Mouse (Mus musculus): ENCODE measurements at regions not wholly inside any gene's neighbourhood (a gene's known extent, or its start where the extent isn't known, plus 50 kb on each side); places are given as distances from the start of the nearest gene placed in this dataset.

- TF ChIP-seq CTCF (IDR thresholded peaks at IDR 0.05) = no peak
- intact Hi-C loops (cut with DNase I) = no loop called here
- Histone ChIP-seq H3K4me3 (no peak overlapping the region), H3K27ac (no peak overlapping the region)
- DNase-seq = no peak
Measured at GRCm38 (mm10) chr5:119326895-119327294, 343.6 kb upstream of the Tbx3 start.

- DNase-seq = peak; percentile 44
- intact Hi-C loops (cut with DNase I) = no loop called here
- Histone ChIP-seq H3K27ac (no peak overlapping the region), H3K4me3 (no peak overlapping the region)
- no peak for TF ChIP-seq CTCF (IDR thresholded peaks at IDR 0.05)
Measured at GRCm38 (mm10) chr5:119328971-119329370, 341.5 kb upstream of the Tbx3 start.

GRCm38 (mm10) chr5:119329371-119329770, 341.1 kb upstream of the Tbx3 start:
- no peak overlapping the region for H3K4me3 ChIP-seq
- peak; percentile 30 for DNase-seq
- intact Hi-C loops (cut with DNase I) = no loop called here
- TF ChIP-seq CTCF (IDR thresholded peaks at IDR 0.05) = no peak
- no peak overlapping the region for H3K27ac ChIP-seq

- no peak for DNase-seq
- Histone ChIP-seq H3K27ac (no peak overlapping the region), H3K4me3 (no peak overlapping the region)
- no peak for TF ChIP-seq CTCF (IDR thresholded peaks at IDR 0.05)
- intact Hi-C loops (cut with DNase I) = no loop called here
Measured at GRCm38 (mm10) chr5:119329860-119330259, 340.6 kb upstream of the Tbx3 start.

GRCm38 (mm10) chr5:119331461-119331860, 339.0 kb upstream of the Tbx3 start:
- DNase-seq = no peak
- intact Hi-C loops (cut with DNase I) = no loop called here
- TF ChIP-seq CTCF (IDR thresholded peaks at IDR 0.05) = no peak
- H3K4me3 ChIP-seq = no peak overlapping the region
- no peak overlapping the region for H3K27ac ChIP-seq

- TF ChIP-seq CTCF (IDR thresholded peaks at IDR 0.05) = no peak
- peak; percentile 45 for DNase-seq
- intact Hi-C loops (cut with DNase I) = no loop called here
- Histone ChIP-seq H3K4me3 (no peak overlapping the region), H3K27ac (no peak overlapping the region)
Measured at GRCm38 (mm10) chr5:119332621-119333020, 337.8 kb upstream of the Tbx3 start.

GRCm38 (mm10) chr5:119335211-119335610, 335.3 kb upstream of the Tbx3 start:
- TF ChIP-seq CTCF (IDR thresholded peaks at IDR 0.05) = no peak
- intact Hi-C loops (cut with DNase I) = no loop called here

GRCm38 (mm10) chr5:119335979-119336378, 334.5 kb upstream of the Tbx3 start:
- no peak for TF ChIP-seq CTCF (IDR thresholded peaks at IDR 0.05)
- no peak overlapping the region for H3K27ac ChIP-seq
- intact Hi-C loops (cut with DNase I) = no loop called here

More at GRCm38 (mm10) chr5:119335211-119335610, 335.3 kb upstream of the Tbx3 start:
- DNase-seq = no peak
- no peak overlapping the region for H3K27ac ChIP-seq
- H3K4me3 ChIP-seq = no peak overlapping the region

GRCm38 (mm10) chr5:119337739-119338138, 332.7 kb upstream of the Tbx3 start:
- DNase-seq = no peak
- H3K4me3 ChIP-seq = no peak overlapping the region
- intact Hi-C loops (cut with DNase I) = no loop called here
- TF ChIP-seq CTCF (IDR thresholded peaks at IDR 0.05) = no peak
- no peak overlapping the region for H3K27ac ChIP-seq

More at GRCm38 (mm10) chr5:119335979-119336378, 334.5 kb upstream of the Tbx3 start:
- no peak for DNase-seq
- no peak overlapping the region for H3K4me3 ChIP-seq

GRCm38 (mm10) chr5:119338711-119339110, 331.8 kb upstream of the Tbx3 start:
- Histone ChIP-seq H3K4me3 (no peak overlapping the region), H3K27ac (no peak overlapping the region)
- intact Hi-C loops (cut with DNase I) = no loop called here
- peak; percentile 51 for DNase-seq
- no peak for TF ChIP-seq CTCF (IDR thresholded peaks at IDR 0.05)

GRCm38 (mm10) chr5:119348303-119348702, 322.2 kb upstream of the Tbx3 start:
- Histone ChIP-seq H3K4me3 (no peak overlapping the region), H3K27ac (no peak overlapping the region)
- intact Hi-C loops (cut with DNase I) = no loop called here
- no peak for DNase-seq
- no peak for TF ChIP-seq CTCF (IDR thresholded peaks at IDR 0.05)

- no peak overlapping the region for H3K27ac ChIP-seq
- intact Hi-C loops (cut with DNase I) = no loop called here
- no peak for DNase-seq
Measured at GRCm38 (mm10) chr5:119349395-119349794, 321.1 kb upstream of the Tbx3 start.

GRCm38 (mm10) chr5:119350325-119350915, 320.0 kb upstream of the Tbx3 start:
- no peak for TF ChIP-seq CTCF (IDR thresholded peaks at IDR 0.05)
- Histone ChIP-seq H3K27ac (no peak overlapping the region), H3K4me3 (no peak overlapping the region)
- no peak for DNase-seq
- intact Hi-C loops (cut with DNase I) = no loop called here

More at GRCm38 (mm10) chr5:119349395-119349794, 321.1 kb upstream of the Tbx3 start:
- no peak for TF ChIP-seq CTCF (IDR thresholded peaks at IDR 0.05)
- H3K4me3 ChIP-seq = no peak overlapping the region

GRCm38 (mm10) chr5:119355471-119355870, 315.0 kb upstream of the Tbx3 start:
- no peak for DNase-seq
- Histone ChIP-seq H3K27ac (no peak overlapping the region), H3K4me3 (no peak overlapping the region)
- no peak for TF ChIP-seq CTCF (IDR thresholded peaks at IDR 0.05)
- intact Hi-C loops (cut with DNase I) = no loop called here

All from gastrocnemius, adult 2 months (tissue).